Mouse (Mus musculus) embryo, embryonic 10.5 days (tissue): ENCODE measurements around the gene Olfr1383.
"Not testable (repeated sequence)": the region's sequence is repeated elsewhere in the genome, so short reads cannot be mapped to it uniquely, and the experiment has no call there.

Source experiments
- DNase-seq: peaks from one replicate; pipeline ENCODE4 v3.0.0-alpha.2; 2015; ENCODE audit warnings: low spot score

Gene Olfr1383

GRCm38 (mm10) chr11:49519348-49519747, at the start of gene Olfr1383:
Gene Olfr1383 (plus strand): TSS chr11:49519648.
- DNase-seq: no peak

DNA sequence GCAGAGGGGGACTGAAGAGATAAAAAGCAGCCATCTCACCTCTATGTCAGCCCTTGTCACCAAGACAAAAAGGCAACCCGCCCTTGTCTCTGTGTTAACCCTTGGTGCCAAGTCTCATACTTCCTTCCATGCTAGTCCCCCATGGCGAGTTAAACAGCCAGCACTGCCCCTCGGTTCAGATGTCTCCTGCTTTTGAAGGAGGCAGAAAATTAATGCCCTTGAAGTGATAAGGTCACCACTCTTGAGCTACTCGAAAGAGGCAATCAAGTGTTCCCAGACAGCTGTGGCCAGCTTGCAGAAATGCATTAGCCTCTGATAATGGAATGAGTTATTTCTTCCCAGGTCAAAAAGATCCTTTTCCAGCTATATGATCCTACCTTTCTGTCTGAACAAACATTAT, 33.5 kb upstream of the Olfr1383 start:
- DNase-seq: peak; percentile 8

- DNase-seq: not testable (repeated sequence)
Observed at GRCm38 (mm10) chr11:49488770-49489169, 30.7 kb upstream of the Olfr1383 start, which contains the start of gene Olfr1385. Gene Olfr1385 (plus strand): TSS chr11:49489070.

DNA sequence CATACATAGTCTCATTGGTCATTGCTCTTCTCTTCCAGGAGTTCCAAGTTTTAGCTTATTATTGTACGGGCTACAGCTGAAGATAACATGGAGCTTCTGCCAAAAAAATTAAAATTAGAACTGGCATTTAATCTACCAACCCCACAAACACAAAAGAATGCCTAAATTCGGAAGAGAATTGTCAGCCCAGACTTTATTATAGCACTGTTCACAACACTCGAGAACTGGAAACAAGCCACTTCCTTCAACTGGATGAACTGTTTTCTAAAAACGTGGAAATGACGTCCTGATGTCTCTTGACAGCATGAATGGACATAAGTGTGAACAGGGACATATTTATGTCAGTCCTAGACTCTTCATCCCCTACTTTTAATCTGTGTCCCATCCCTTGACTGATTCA, 1.4 kb upstream of the Olfr1383 start:
- no peak for DNase-seq

- DNase-seq: no peak
Observed at GRCm38 (mm10) chr11:49527947-49528346, 8.5 kb downstream of the Olfr1383 start, which contains the start of gene Olfr1382. Gene Olfr1382 (plus strand): TSS chr11:49528247.

GRCm38 (mm10) chr11:49532761-49533160, 13.3 kb downstream of the Olfr1383 start:
- no peak for DNase-seq

- peak; percentile 10 for DNase-seq
Observed at GRCm38 (mm10) chr11:49536631-49537030, 17.2 kb downstream of the Olfr1383 start.

DNA sequence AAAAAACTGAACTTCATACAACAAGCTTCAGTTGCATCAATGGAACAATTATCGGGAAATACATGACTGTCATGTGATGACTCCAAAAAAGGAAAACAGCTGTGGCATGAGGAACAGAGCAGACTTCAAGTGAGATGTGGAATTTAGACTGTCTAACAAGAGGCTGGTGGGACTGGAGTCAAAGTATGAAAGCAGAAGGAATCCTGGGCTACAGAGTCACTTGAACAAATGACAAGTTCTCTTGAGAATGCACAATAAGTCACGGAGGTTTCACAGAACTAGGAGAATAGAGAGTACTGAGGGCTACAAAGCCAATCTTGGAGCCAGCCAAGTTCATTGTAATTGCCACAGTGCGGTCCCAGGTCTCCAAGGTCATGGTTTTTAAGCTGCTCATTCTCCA, 23.7 kb downstream of the Olfr1383 start, which contains the start of gene Olfr1381:
Gene Olfr1381 (plus strand): TSS at position 301 of the 400 bp plus-strand sequence.
- peak; percentile 3 for DNase-seq

DNA sequence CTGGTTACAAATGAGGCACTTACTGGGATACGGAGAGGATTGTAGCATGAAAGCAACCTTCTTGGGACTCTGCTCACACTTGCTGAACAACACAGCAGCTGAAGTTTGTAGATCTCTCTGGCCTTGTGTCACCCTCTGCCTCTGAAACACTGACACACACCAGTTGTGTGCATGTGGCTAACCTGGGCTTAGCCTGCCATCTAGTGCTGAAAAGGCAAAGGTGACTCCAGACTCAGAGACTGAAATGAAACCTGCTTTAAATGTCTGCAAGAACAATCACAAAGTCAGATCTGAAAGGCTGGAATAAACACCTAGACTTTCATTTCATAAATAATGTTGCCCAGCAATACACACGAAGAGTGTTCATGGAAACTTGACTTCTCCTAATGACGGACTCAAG, 34.6 kb downstream of the Olfr1383 start:
- DNase-seq: peak; percentile 21

GRCm38 (mm10) chr11:49556578-49556977, 37.1 kb downstream of the Olfr1383 start, which contains the start of gene Olfr1380:
Gene Olfr1380 (plus strand): TSS chr11:49556878.
- DNase-seq: not testable (repeated sequence)

- peak; percentile 39 for DNase-seq
Observed at GRCm38 (mm10) chr11:49575054-49575453, 55.6 kb downstream of the Olfr1383 start.
